Mouse (Mus musculus) lung, embryonic 16.5 days (tissue): ENCODE data around the gene Fhl4. TPM values are rescaled to one million over a fixed set of nuclear protein-coding genes. Genes with fewer than 3 reads are reported as not detected.
A peak's percentile ranks its signal among the peaks of the same experiment; 100 is the strongest.

Experiments used
- ATAC-seq: fragments of 200-750 bp; cut with Nextera tagmentation; 2 replicates; pipeline ENCODE4 v1.8.0; 2017; ENCODE audit warnings: low read depth, mild to moderate bottlenecking, moderate library complexity
- H3K27ac ChIP-seq: fragments of 300-500 bp; sonication (generic); 2 replicates; pipeline ENCODE4 v1.5.1; 2014; ENCODE audit warnings: mild to moderate bottlenecking, control low read depth, low read length
- H3K27me3 ChIP-seq: fragments of 300-500 bp; sonication (generic); 2 replicates; pipeline ENCODE4 v1.6.1; 2014; ENCODE audit warnings: low read depth, low read length, mixed read lengths; ENCODE audit not compliant: control insufficient read depth, insufficient read depth
- H3K36me3 ChIP-seq: fragments of 300-500 bp; sonication (generic); 2 replicates; pipeline ENCODE4 v1.6.1; 2014; ENCODE audit warnings: low read length; ENCODE audit not compliant: control insufficient read depth, insufficient read depth
- H3K4me1 ChIP-seq: fragments of 300-500 bp; sonication (generic); replicated peaks from 2 replicates; pipeline ENCODE4 v1.6.1; 2014; ENCODE audit warnings: low read length, mixed read lengths; ENCODE audit not compliant: control insufficient read depth, insufficient read depth
- H3K4me2 ChIP-seq: fragments of 300-500 bp; sonication (generic); 2 replicates; pipeline ENCODE4 v1.6.1; 2014; ENCODE audit warnings: low read depth, low read length, control low read depth
- H3K4me3 ChIP-seq: fragments of 300-500 bp; sonication (generic); 2 replicates; pipeline ENCODE4 v1.5.1; 2014; ENCODE audit warnings: mild to moderate bottlenecking, low read length, control low read depth
- H3K9ac ChIP-seq: fragments of 300-500 bp; sonication (generic); 2 replicates; pipeline ENCODE4 v1.6.1; 2014; ENCODE audit warnings: low read length, control low read depth
- H3K9me3 ChIP-seq: fragments of 300-500 bp; sonication (generic); 2 replicates; pipeline ENCODE4 v1.6.1; 2016; ENCODE audit warnings: low read length; ENCODE audit not compliant: control insufficient read depth
- WGBS: fragments of 180-500 bp; shearing (Covaris S2); extraction: QIAGEN DNeasy Blood & Tissue Kit; methylation state at CpG from one replicate; pipeline ENCODE4 v1.1.7; 2014; 5-methylcytosine and 5-hydroxymethylcytosine counted together
- polyA plus RNA-seq: library from polyadenylated mRNA; unstranded; fragments of >200 nt; fragmentation: Nextera tagmentation; extraction: Ambion mirVana; gene quantifications from 2 replicates; pipeline ENCODE4 v1.2.1, GENCODE M21; 2015

The Fhl4 gene
- polyA plus RNA-seq, result 0.89 and 1.0 TPM in 2 replicates

- ATAC-seq, result peak; percentile 98
- H3K4me2 ChIP-seq, result peak within 1 kb of the TSS; percentile 82
- WGBS, result under 1% methylated on average over 49 of the region's 96 CpGs
- peak within 1 kb of the TSS; percentile 99 for H3K4me3 ChIP-seq
- H3K27me3 ChIP-seq, result no peaks in the 10 kb centered on the region
- H3K4me1 ChIP-seq, result peaks cover 10% of the 10 kb centered on the region
- no peaks in the 10 kb centered on the region for H3K36me3 ChIP-seq
- H3K27ac ChIP-seq, result peak within 1 kb of the TSS; percentile 90
- peak within 1 kb of the TSS; percentile 96 for H3K9ac ChIP-seq
- no peaks in the 10 kb centered on the region for H3K9me3 ChIP-seq
Observed at GRCm38 (mm10) chr10:85102247-85103084, at the start of gene Fhl4, which contains the start of gene Tmem263. Gene Fhl4, minus strand, starts transcription at chr10:85102495. Gene Tmem263, plus strand, starts transcription at chr10:85102627.

- Histone ChIP-seq H3K9me3 (no peaks in the 10 kb centered on the region), H3K4me3 (no peak overlapping the region), H3K36me3 (peaks cover 8% of the 10 kb centered on the region; the same call in 1 of the 2 replicates), H3K4me2 (no peak overlapping the region), H3K9ac (no peak overlapping the region), H3K27ac (no peak overlapping the region), H3K4me1 (no peaks in the 10 kb centered on the region), H3K27me3 (no peaks in the 10 kb centered on the region)
- no peak for ATAC-seq
- 89% methylated on average over 5 of the region's 5 CpGs for WGBS
Observed at GRCm38 (mm10) chr10:85149226-85149625, 46.9 kb upstream of the Fhl4 start.

DNA sequence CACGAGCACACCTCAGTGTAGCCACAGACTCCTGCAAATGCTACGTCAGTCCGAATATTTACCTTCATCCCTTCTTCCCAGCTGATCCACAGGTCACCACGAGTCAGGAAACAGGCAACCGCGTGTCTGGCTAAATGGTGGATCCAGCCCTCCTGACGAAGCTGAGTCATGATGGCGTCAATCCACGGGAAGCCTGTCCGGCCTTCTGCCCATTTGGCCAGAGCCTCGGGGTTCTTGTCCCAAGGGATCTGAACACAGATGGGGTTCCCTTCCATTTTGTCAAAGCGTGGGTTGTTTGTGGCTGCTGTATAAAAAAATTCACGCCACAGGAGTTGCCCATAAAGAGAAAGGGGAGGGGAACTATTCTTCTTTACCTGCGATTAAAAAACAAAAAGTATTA lies 44.0 kb upstream of the Fhl4 start:
- H3K9me3 ChIP-seq, result no peaks in the 10 kb centered on the region
- H3K36me3 ChIP-seq, result peaks cover 15% of the 10 kb centered on the region
- H3K9ac ChIP-seq, result no peak overlapping the region
- WGBS, result 81% methylated on average over 14 of the region's 14 CpGs
- ATAC-seq, result no peak
- no peaks in the 10 kb centered on the region for H3K27me3 ChIP-seq
- H3K4me3 ChIP-seq, result no peak overlapping the region
- H3K4me1 ChIP-seq, result no peaks in the 10 kb centered on the region
- H3K4me2 ChIP-seq, result no peak overlapping the region
- no peak overlapping the region for H3K27ac ChIP-seq

DNA sequence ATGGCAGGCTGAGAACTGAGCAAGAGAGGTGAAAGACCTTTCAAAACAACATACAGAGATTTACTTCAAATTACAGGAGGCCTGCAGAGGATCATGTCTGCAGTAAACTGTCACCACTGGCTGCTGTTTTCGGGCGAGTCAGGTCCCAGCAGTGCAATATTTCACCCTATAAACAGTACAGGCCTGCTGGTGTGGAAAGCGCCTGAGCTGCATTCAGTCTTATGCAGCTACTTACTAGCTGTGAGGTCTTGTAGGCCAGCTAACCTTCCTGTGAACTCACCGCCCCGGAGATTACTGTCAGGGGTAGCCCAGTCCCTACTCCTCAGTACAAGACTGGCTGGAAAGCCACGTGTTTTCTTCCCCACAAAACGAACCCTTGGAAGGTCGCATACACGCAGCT lies 39.2 kb upstream of the Fhl4 start:
- no peak for ATAC-seq
- Histone ChIP-seq H3K27ac (no peak overlapping the region), H3K4me3 (no peak overlapping the region), H3K27me3 (no peaks in the 10 kb centered on the region), H3K9ac (no peak overlapping the region), H3K4me1 (no peaks in the 10 kb centered on the region), H3K4me2 (no peak overlapping the region), H3K36me3 (peaks cover 13% of the 10 kb centered on the region), H3K9me3 (no peaks in the 10 kb centered on the region)
- WGBS, result 79% methylated on average over 9 of the region's 9 CpGs

GRCm38 (mm10) chr10:85136573-85136972 lies 34.3 kb upstream of the Fhl4 start:
- Histone ChIP-seq H3K9me3 (no peaks in the 10 kb centered on the region), H3K36me3 (peaks cover 6% of the 10 kb centered on the region), H3K4me1 (no peaks in the 10 kb centered on the region), H3K9ac (no peak overlapping the region), H3K27me3 (no peaks in the 10 kb centered on the region), H3K4me3 (no peak overlapping the region), H3K4me2 (no peak overlapping the region), H3K27ac (no peak overlapping the region)
- ATAC-seq, result no peak
- WGBS, result 85% methylated on average over 6 of the region's 6 CpGs

DNA sequence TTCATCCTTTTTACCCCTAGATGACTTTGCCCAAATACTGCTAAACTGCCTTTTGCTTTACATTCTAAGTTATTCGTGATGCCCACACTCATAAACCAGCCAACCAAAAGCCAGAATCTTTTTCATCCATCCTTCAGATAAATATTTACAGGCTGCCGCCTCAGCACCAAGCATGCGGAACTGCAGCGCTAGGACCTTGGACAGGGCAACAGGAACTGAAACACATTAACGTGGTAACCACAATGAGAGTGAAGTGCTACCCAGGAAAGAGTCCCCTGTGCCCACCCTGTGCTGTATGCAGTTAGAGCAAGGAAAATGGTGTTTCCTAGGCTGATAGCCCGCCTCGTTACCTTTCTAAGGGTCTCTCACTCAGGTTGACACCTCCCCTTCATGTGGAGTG lies 26.2 kb upstream of the Fhl4 start:
- peak overlapping the region; percentile 24; the same call in 1 of the 2 replicates for H3K27ac ChIP-seq
- ATAC-seq, result peak; percentile 41; the same call in 1 of the 2 replicates

DNA sequence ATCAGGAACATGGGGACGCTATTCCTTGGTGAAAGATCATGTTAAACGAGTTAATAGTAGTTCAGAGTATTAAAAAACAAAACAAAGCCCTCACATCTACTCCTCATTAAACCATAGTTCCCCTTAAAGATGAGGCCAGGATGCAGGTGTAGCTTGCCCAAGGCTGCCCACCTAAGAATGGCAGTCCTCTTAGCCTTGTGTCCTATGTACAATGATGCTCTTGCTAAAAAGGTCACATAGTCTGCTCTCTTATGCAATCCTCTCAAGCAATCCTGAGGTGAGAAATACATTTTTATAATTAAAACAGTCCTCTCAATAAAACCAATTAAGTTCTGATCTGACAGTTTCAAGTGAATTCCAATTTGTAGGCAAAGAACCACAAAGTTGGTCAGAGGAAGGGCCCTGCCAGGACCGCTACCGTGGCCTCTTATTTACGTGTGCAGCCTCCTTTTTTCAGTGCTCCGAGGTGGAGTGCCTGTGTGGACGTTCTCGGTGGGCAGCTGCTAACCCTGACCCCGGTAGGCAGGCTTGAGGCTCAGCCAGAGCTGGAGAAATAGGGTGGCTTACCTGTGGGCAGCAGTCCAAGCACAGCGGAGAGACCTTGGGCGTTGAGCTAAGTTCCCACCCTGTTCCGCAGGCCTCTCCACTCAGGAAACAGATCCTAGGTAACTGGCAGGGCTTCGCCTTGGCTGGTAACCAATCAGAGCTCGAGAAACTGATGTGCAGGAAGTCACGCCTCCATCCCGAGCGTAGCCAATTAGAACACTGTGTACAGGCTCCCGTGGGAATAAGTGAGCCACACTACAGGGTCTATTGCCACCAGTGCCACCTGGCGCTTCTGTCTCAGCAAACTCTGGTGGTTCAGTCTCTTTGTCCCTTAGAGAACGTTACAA lies 25.3 kb upstream of the Fhl4 start, which contains the start of gene Mterf2:
Gene Mterf2 (minus strand): TSS at position 633 of the 893 bp plus-strand sequence.
- H3K36me3 ChIP-seq, result peaks cover 8% of the 10 kb centered on the region
- H3K4me3 ChIP-seq, result peak within 1 kb of the TSS; percentile 67
- peak; percentile 100 for ATAC-seq
- no peaks in the 10 kb centered on the region for H3K27me3 ChIP-seq
- H3K9ac ChIP-seq, result peak within 1 kb of the TSS; percentile 75
- H3K9me3 ChIP-seq, result no peaks in the 10 kb centered on the region
- 7% methylated on average over 20 of the region's 20 CpGs for WGBS
- peaks cover 12% of the 10 kb centered on the region for H3K4me1 ChIP-seq
- peak within 1 kb of the TSS; percentile 24; the same call in 1 of the 2 replicates for H3K27ac ChIP-seq
- peak within 1 kb of the TSS; percentile 53 for H3K4me2 ChIP-seq

More for the DNA sequence above, 26.2 kb upstream of the Fhl4 start:
- peak overlapping the region; percentile 7 for H3K9ac ChIP-seq
- peaks cover 12% of the 10 kb centered on the region for H3K4me1 ChIP-seq
- no peaks in the 10 kb centered on the region for H3K27me3 ChIP-seq
- H3K4me2 ChIP-seq, result peak overlapping the region; percentile 53
- no peaks in the 10 kb centered on the region for H3K9me3 ChIP-seq
- H3K36me3 ChIP-seq, result peaks cover 8% of the 10 kb centered on the region
- peak overlapping the region; percentile 67 for H3K4me3 ChIP-seq
- 16% methylated on average over 7 of the region's 7 CpGs for WGBS

- no peaks in the 10 kb centered on the region for H3K9me3 ChIP-seq
- WGBS, result 82% methylated on average over 13 of the region's 13 CpGs
- no peak for ATAC-seq
Observed at GRCm38 (mm10) chr10:85125184-85125583, 22.9 kb upstream of the Fhl4 start.

DNA sequence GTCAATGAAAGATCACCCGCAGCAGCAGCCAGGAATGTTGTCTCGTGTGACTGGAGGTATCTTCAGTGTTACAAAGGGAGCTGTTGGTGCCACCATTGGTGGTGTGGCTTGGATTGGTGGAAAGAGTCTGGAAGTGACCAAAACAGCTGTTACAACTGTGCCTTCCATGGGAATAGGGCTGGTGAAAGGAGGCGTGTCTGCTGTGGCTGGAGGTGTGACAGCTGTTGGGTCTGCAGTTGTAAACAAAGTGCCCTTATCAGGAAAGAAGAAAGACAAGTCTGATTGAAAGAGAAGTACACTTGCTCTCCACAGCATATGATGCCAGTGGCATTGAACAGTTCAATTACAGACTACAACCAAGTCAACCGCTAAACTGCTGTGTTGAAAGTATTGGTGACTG lies 12.1 kb upstream of the Fhl4 start:
- no peak overlapping the region for H3K27ac ChIP-seq
- no peak overlapping the region for H3K4me2 ChIP-seq
- WGBS, result 66% methylated on average over 4 of the region's 4 CpGs
- no peak overlapping the region for H3K4me3 ChIP-seq
- H3K36me3 ChIP-seq, result peaks cover 22% of the 10 kb centered on the region
- no peaks in the 10 kb centered on the region for H3K9me3 ChIP-seq
- ATAC-seq, result no peak
- no peak overlapping the region for H3K9ac ChIP-seq
- 0 out of 2 replicates have a peak, but pooled peaks cover 3% of the 10 kb centered on the region for H3K4me1 ChIP-seq
- H3K27me3 ChIP-seq, result no peaks in the 10 kb centered on the region

More at GRCm38 (mm10) chr10:85125184-85125583, 22.9 kb upstream of the Fhl4 start:
- no peaks in the 10 kb centered on the region for H3K27me3 ChIP-seq
- peaks cover 12% of the 10 kb centered on the region for H3K4me1 ChIP-seq
- H3K4me3 ChIP-seq, result no peak overlapping the region
- no peak overlapping the region for H3K4me2 ChIP-seq
- H3K36me3 ChIP-seq, result peaks cover 19% of the 10 kb centered on the region; the same call in 1 of the 2 replicates
- no peak overlapping the region for H3K9ac ChIP-seq
- H3K27ac ChIP-seq, result no peak overlapping the region
